Mouse (Mus musculus) stomach, embryonic 14.5 days (tissue): ENCODE results near the gene Pigb. TPM values are rescaled to one million over a fixed set of nuclear protein-coding genes. Genes with fewer than 3 reads are reported as not detected.

ENCODE experiments used
- ATAC-seq: fragments of 200-750 bp; cut with Nextera tagmentation; 2 replicates; pipeline ENCODE4 v1.8.0; 2017; ENCODE audit warnings: low read depth, moderate TSS enrichment; ENCODE audit not compliant: insufficient number of reproducible peaks, insufficient read depth, low FRiP score
- H3K27ac ChIP-seq: fragments of 300-500 bp; sonication (generic); 2 replicates; pipeline ENCODE4 v1.5.1; 2014; ENCODE audit warnings: mild to moderate bottlenecking, low read length, moderate library complexity, mixed read lengths
- H3K27me3 ChIP-seq: fragments of 300-500 bp; sonication (generic); 2 replicates; pipeline ENCODE4 v1.6.1; 2014; ENCODE audit warnings: low read length, control low read depth, mixed read lengths; ENCODE audit not compliant: control insufficient read depth, insufficient read depth
- H3K36me3 ChIP-seq: fragments of 300-500 bp; sonication (generic); 2 replicates; pipeline ENCODE4 v1.6.1; 2014; ENCODE audit warnings: mild to moderate bottlenecking, control low read depth, low read length, moderate library complexity, mixed read lengths; ENCODE audit not compliant: control insufficient read depth, insufficient read depth
- H3K4me1 ChIP-seq: fragments of 300-500 bp; sonication (generic); 2 replicates; pipeline ENCODE4 v1.6.1; 2014; ENCODE audit warnings: low read length, control low read depth, mixed read lengths; ENCODE audit not compliant: control insufficient read depth, insufficient read depth
- H3K4me2 ChIP-seq: fragments of 300-500 bp; sonication (generic); replicated peaks from 2 replicates; pipeline ENCODE4 v1.6.1; 2014; ENCODE audit warnings: low read depth, low read length, control low read depth
- H3K4me3 ChIP-seq: fragments of 300-500 bp; sonication (generic); 2 replicates; pipeline ENCODE4 v1.5.1; 2014; ENCODE audit warnings: low read depth, low read length, control low read depth
- H3K9ac ChIP-seq: fragments of 300-500 bp; sonication (generic); replicated peaks from 2 replicates; pipeline ENCODE4 v1.6.1; 2014; ENCODE audit warnings: low read depth, mild to moderate bottlenecking, control low read depth, low read length, moderate library complexity, mixed read lengths
- H3K9me3 ChIP-seq: fragments of 300-500 bp; sonication (generic); 2 replicates; pipeline ENCODE4 v1.6.1; 2016; ENCODE audit warnings: low read depth, low read length, control low read depth; ENCODE audit not compliant: control insufficient read depth
- WGBS: fragments of 180-500 bp; shearing (Covaris S2); extraction: QIAGEN DNeasy Blood & Tissue Kit; methylation state at CpG from one replicate; pipeline ENCODE4 v1.1.7; 2014; 5-methylcytosine and 5-hydroxymethylcytosine counted together
- polyA plus RNA-seq: library from polyadenylated mRNA; unstranded; fragments of >200 nt; fragmentation: Nextera tagmentation; extraction: Ambion mirVana; gene quantifications from 2 replicates; pipeline ENCODE4 v1.2.1, GENCODE M21; 2014

Gene Pigb
- polyA plus RNA-seq, 1 experiment from 2014 or later, result 20.0 TPM

DNA sequence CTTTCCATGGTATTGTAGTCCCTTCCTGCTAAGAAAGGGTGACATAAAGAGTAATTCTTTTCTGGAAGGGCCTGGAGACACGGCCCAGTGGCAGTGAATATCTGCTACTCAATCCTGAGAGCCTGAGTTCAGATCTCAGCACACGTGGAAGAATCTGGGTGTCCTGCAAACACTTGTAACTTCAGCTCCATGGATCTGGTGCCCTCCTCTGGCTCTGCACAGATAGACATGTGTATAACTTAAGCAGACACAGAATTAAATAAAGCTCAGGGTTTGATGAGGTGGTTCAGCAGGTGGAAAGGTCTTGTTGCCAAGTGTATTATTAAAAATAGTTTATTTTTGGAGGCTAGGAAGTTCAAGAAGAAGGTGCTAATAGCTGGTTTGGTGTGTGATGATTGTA is 39.7 kb downstream of the Pigb start:
- no peak overlapping the region for H3K4me2 ChIP-seq
- no peak overlapping the region for H3K9ac ChIP-seq
- H3K27ac ChIP-seq, result no peak overlapping the region
- no peak for ATAC-seq
- H3K36me3 ChIP-seq, result no peaks in the 10 kb centered on the region
- WGBS, result 82% methylated on average over 2 of the region's 2 CpGs
- no peaks in the 10 kb centered on the region for H3K4me1 ChIP-seq
- H3K4me3 ChIP-seq, result no peak overlapping the region
- no peaks in the 10 kb centered on the region for H3K9me3 ChIP-seq
- H3K27me3 ChIP-seq, result no peaks in the 10 kb centered on the region

DNA sequence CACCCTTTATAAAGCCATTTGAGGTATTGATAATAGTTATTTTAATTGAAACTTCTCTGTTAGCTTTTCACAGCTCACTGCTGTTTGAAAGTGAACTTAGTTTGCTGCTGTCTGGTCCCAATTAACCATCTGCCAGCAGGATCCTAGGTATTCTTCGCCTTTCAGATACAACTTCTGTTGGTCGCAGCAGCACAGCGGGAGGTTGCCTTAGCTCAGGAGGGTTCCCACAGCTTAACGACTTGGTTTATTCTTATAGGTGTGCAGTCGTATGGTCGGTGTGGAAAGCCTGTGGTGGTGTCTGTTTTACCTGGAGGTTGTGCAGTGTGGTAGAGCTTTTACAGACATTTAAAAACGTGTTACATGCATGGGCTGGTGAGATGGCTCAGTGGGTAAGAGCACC is 43.4 kb downstream of the Pigb start:
- Histone ChIP-seq H3K36me3 (no peaks in the 10 kb centered on the region), H3K9ac (no peak overlapping the region), H3K27ac (no peak overlapping the region), H3K4me3 (no peak overlapping the region), H3K9me3 (no peaks in the 10 kb centered on the region), H3K4me1 (no peaks in the 10 kb centered on the region), H3K27me3 (no peaks in the 10 kb centered on the region), H3K4me2 (no peak overlapping the region)
- ATAC-seq, result no peak
- WGBS, result 70% methylated on average over 7 of the region's 7 CpGs

DNA sequence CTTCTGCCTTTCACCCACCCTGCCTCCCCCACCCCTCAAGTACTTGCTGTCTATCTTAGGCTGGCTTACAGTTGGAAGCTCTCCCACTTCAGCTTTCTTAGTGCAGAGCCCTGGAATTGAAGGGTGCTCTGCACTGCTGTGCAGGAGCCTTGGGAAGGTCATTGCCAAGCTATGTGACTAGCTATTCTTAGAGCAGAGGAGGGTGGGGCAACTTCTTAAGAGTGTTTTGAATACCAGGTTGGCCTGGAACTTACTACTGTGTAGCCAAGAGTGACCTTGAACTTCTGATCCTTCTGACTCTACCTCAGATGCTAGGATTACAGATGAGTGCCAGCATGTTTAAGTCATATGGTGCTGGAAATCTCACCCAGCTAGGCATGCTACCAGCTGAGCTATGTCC is 44.0 kb downstream of the Pigb start:
- H3K27me3 ChIP-seq, result no peaks in the 10 kb centered on the region
- H3K27ac ChIP-seq, result no peak overlapping the region
- ATAC-seq, result no peak
- H3K36me3 ChIP-seq, result no peaks in the 10 kb centered on the region
- no peak overlapping the region for H3K9ac ChIP-seq
- H3K9me3 ChIP-seq, result no peaks in the 10 kb centered on the region
- no peaks in the 10 kb centered on the region for H3K4me1 ChIP-seq
- no peak overlapping the region for H3K4me3 ChIP-seq
- H3K4me2 ChIP-seq, result no peak overlapping the region

DNA sequence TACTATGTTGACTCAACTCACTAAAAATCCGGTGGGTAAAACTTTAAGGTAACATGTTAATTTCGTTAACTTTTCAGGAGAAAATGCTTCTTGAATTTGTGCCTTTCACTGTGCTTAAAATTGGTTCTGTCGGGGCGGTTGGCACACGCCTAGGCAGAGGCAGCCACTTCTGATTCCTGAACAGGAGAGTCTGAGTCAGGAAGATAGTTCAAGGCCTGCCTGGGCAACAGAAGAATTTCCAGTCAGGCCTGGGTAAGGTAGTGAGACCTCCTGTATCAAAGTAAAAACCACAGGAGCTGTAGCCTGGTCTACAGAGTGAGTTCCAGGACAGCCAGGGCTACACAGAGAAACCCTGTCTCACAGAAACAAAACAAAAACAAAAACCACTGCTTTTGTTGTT is 47.6 kb downstream of the Pigb start:
- H3K9me3 ChIP-seq, result no peaks in the 10 kb centered on the region

DNA sequence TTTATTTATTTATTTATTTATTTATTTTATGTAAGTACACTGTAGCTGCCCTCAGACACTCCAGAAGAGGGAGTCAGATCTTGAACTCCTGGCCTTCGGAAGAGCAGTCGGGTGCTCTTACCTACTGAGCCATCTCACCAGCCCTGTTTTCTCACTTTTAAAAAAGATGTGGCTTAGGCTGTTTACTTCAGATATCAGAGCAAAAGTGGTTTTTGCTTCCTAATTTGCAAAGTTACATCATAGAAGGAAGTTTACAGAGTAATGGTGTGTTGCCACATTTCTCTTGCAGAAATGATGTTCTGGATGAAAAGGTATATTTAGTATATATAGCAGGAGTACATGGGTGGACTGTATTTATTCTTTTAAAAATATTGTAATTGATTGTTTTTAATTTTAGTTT is 48.8 kb downstream of the Pigb start:
- no peak for ATAC-seq
- no peaks in the 10 kb centered on the region for H3K27me3 ChIP-seq
- no peaks in the 10 kb centered on the region for H3K9me3 ChIP-seq
- H3K27ac ChIP-seq, result no peak overlapping the region
- H3K36me3 ChIP-seq, result no peaks in the 10 kb centered on the region
- WGBS, result 82% methylated on average over 2 of the region's 2 CpGs
- H3K4me2 ChIP-seq, result no peak overlapping the region
- peaks cover 1% of the 10 kb centered on the region; the same call in 1 of the 2 replicates for H3K4me1 ChIP-seq
- no peak overlapping the region for H3K9ac ChIP-seq
- H3K4me3 ChIP-seq, result no peak overlapping the region

More for the DNA sequence above, 47.6 kb downstream of the Pigb start:
- Histone ChIP-seq H3K4me2 (no peak overlapping the region), H3K9ac (no peak overlapping the region), H3K4me1 (no peaks in the 10 kb centered on the region), H3K27ac (no peak overlapping the region), H3K36me3 (no peaks in the 10 kb centered on the region), H3K4me3 (no peak overlapping the region), H3K27me3 (no peaks in the 10 kb centered on the region)
- 84% methylated on average over 5 of the region's 5 CpGs for WGBS
- no peak for ATAC-seq

DNA sequence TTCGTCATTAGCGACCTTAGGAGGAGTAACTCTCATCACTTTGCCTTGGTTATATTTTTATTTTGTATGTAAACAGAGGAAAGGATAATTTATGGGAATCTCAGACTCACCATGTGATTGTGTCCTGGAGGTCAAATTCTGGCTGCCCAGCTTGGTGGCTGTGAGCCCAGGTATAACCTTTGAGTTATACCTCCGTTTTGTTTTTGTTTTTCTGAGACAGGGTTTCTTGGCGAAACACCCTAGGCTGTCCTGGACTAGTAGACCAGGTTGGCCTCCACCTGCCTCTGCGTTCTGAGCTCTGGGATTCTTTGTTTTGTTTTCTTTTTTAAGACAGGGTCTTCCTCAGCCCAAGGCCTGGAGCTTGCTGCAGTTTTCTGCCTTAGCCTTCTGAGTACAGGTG is 51.5 kb downstream of the Pigb start:
- no peak overlapping the region for H3K9ac ChIP-seq
- no peak overlapping the region for H3K4me3 ChIP-seq
- H3K27me3 ChIP-seq, result no peaks in the 10 kb centered on the region
- no peak overlapping the region for H3K27ac ChIP-seq
- 83% methylated on average over 5 of the region's 5 CpGs for WGBS
- peaks cover 10% of the 10 kb centered on the region; the same call in 1 of the 2 replicates for H3K4me1 ChIP-seq
- H3K36me3 ChIP-seq, result no peaks in the 10 kb centered on the region
- no peaks in the 10 kb centered on the region for H3K9me3 ChIP-seq
- no peak overlapping the region for H3K4me2 ChIP-seq
- ATAC-seq, result no peak

DNA sequence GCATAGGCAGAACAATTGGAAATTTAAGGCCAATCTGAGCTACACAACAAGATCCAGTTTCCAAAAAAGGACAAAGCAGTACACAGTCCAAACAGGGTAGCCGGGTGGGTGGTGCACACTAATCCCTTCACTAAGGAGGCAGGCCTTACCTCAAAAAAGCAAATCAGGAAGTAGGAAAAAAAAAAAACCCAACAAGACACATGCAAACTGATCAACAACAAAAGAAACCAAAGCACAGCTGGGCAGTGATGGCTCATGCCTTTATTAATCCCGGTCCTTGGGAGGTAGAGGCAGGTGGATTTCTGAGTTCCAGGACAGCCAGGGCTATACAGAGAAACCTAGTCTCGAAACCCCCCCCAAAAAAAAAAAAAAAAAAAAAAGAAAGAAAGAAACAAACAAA is 52.5 kb downstream of the Pigb start:
- Histone ChIP-seq H3K4me3 (no peak overlapping the region), H3K27me3 (no peaks in the 10 kb centered on the region), H3K4me1 (peaks cover 10% of the 10 kb centered on the region; the same call in 1 of the 2 replicates), H3K9me3 (no peaks in the 10 kb centered on the region), H3K36me3 (no peaks in the 10 kb centered on the region), H3K9ac (no peak overlapping the region), H3K4me2 (no peak overlapping the region), H3K27ac (no peak overlapping the region)
- no peak for ATAC-seq
- WGBS, result 69% methylated on average over 3 of the region's 3 CpGs

DNA sequence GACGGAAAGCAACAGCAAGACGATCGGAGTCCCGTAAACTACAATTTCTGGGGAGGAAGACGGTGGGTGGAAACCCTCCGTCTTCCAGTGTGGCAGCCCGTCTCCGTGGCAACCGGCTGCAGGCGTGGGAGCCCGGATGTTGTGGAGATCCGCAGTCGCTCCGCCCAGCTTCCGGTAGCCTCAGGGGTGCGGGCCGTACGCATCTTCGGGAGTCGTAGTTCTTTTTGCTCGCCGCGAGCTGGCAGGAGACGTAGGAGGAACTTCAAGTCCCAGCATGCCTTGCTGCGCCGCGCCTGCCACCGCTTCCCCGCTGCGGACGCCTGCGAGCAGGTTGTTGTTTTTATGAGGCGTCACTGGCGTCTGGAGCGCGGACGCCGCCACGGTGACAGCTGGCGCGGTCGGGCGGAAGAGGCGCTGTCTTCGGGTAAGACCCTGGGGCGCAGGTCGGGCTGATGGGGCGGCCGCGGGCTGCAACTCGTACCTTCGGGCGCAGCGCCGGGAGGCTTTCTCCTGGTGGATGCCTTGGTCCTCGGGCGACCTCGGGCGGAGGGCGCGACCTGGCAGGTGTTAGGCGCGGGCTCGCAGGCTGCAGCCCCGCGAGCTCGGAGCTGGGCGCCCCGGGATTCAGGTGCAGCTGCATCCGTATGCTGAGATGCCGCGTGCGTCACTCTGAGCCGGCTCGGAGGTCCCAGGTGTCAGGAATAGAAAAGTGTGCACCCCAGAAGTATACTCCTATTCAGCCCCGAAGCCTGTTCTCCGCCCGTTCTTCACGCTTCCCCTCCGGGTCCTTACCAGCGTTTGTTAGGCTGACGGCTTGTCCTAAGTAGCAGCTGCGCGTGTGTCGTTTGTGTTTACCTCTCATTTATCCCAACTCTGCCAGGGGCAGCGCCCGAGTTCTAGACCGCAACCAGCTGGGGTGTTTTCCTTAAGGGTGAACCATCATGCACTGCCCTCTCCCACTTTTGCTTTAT is 54.6 kb downstream of the Pigb start, which contains the start of the genes Ccpg1os and Ccpg1:
TSS of gene Ccpg1os (minus strand) at position 133 of the 971 bp plus-strand sequence.
TSS of gene Ccpg1 (plus strand) at position 180 of the 971 bp plus-strand sequence.
- Histone ChIP-seq H3K4me1 (peaks cover 10% of the 10 kb centered on the region; the same call in 1 of the 2 replicates), H3K27me3 (no peaks in the 10 kb centered on the region), H3K4me3 (peak within 1 kb of the TSS; percentile 67), H3K27ac (no peak within 1 kb of the TSS), H3K9me3 (no peaks in the 10 kb centered on the region), H3K36me3 (no peaks in the 10 kb centered on the region), H3K4me2 (peak within 1 kb of the TSS; percentile 92), H3K9ac (peak within 1 kb of the TSS; percentile 49)
- WGBS, result under 1% methylated on average over 88 of the region's 88 CpGs
- ATAC-seq, result peak; percentile 100
